Mouse (Mus musculus): ENCODE data around the gene Itpa. TPM values are rescaled to one million over a fixed set of nuclear protein-coding genes. Genes with fewer than 3 reads are reported as not detected.
A peak's percentile ranks its signal among the peaks of the same experiment; 100 is the strongest.

Gene Itpa
- total RNA-seq, 2 experiments from 2014 or later = 34.9 to 38.2 TPM

- no peak for DNase-seq (ENCODE audit: low spot score in 2 of 2)
Measured at GRCm38 (mm10) chr2:130655660-130656339, 11.6 kb upstream of the Itpa start.

GRCm38 (mm10) chr2:130656536-130656935 is 10.9 kb upstream of the Itpa start:
- peak; percentile 69 to 79 for DNase-seq (ENCODE audit: low spot score in 2 of 2)

GRCm38 (mm10) chr2:130657541-130657940 is 9.9 kb upstream of the Itpa start:
- DNase-seq (ENCODE audit: low spot score in 2 of 2) = peak; percentile 89 to 92

- no peak for DNase-seq (ENCODE audit: low spot score in 2 of 2)
Measured at GRCm38 (mm10) chr2:130658530-130658929, 8.9 kb upstream of the Itpa start.

GRCm38 (mm10) chr2:130663342-130663741 is 4.1 kb upstream of the Itpa start:
- DNase-seq (ENCODE audit: low spot score in 2 of 2) = no peak

- DNase-seq (ENCODE audit: low spot score in 2 of 2) = peak; percentile 87 to 94
Measured at GRCm38 (mm10) chr2:130664102-130664701, 3.2 kb upstream of the Itpa start, which contains the start of gene Ddrgk1. Gene Ddrgk1 (minus strand): TSS chr2:130664659.

GRCm38 (mm10) chr2:130677211-130677610 is 9.8 kb downstream of the Itpa start:
- no peak for DNase-seq (ENCODE audit: low spot score in 2 of 2)

- DNase-seq (ENCODE audit: low spot score in 2 of 2) = no peak
Measured at GRCm38 (mm10) chr2:130679154-130679553, 11.7 kb downstream of the Itpa start.

GRCm38 (mm10) chr2:130679899-130680298 is 12.5 kb downstream of the Itpa start:
- no peak for DNase-seq (ENCODE audit: low spot score in 2 of 2)

- no peak for DNase-seq (ENCODE audit: low spot score in 2 of 2)
Measured at GRCm38 (mm10) chr2:130681531-130681930, 14.1 kb downstream of the Itpa start.

- no peak for DNase-seq (ENCODE audit: low spot score in 2 of 2)
Measured at GRCm38 (mm10) chr2:130685426-130685825, 18.0 kb downstream of the Itpa start.

- no peak for DNase-seq (ENCODE audit: low spot score in 2 of 2)
Measured at GRCm38 (mm10) chr2:130689011-130689410, 21.6 kb downstream of the Itpa start.

GRCm38 (mm10) chr2:130693563-130693962 is 26.2 kb downstream of the Itpa start:
- no peak for DNase-seq (ENCODE audit: low spot score in 2 of 2)

- peak in 1 of 2 experiments; percentile 19 for DNase-seq (ENCODE audit: low spot score in 2 of 2)
Measured at GRCm38 (mm10) chr2:130696700-130697152, 29.3 kb downstream of the Itpa start.

- peak; percentile 29 to 42 for DNase-seq (ENCODE audit: low spot score in 2 of 2)
Measured at GRCm38 (mm10) chr2:130697153-130697810, 29.9 kb downstream of the Itpa start, which contains the start of gene Slc4a11. Gene Slc4a11 (minus strand): TSS chr2:130697519.

GRCm38 (mm10) chr2:130697821-130698266 is 30.4 kb downstream of the Itpa start:
- DNase-seq (ENCODE audit: low spot score in 2 of 2) = peak; percentile 27 to 36

GRCm38 (mm10) chr2:130704040-130705001 is 36.9 kb downstream of the Itpa start:
- no peak for DNase-seq (ENCODE audit: low spot score in 2 of 2)

- no peak for DNase-seq (ENCODE audit: low spot score in 2 of 2)
Measured at GRCm38 (mm10) chr2:130705178-130705577, 37.8 kb downstream of the Itpa start.

GRCm38 (mm10) chr2:130706602-130707001 is 39.2 kb downstream of the Itpa start:
- no peak for DNase-seq (ENCODE audit: low spot score in 2 of 2)

GRCm38 (mm10) chr2:130707057-130707456 is 39.6 kb downstream of the Itpa start:
- no peak for DNase-seq (ENCODE audit: low spot score in 2 of 2)

GRCm38 (mm10) chr2:130717951-130718350 is 50.5 kb downstream of the Itpa start:
- DNase-seq (ENCODE audit: low spot score in 2 of 2) = no peak
